Mouse (Mus musculus) kidney, adult 2 months (tissue): ENCODE results near the gene Dcaf10.

Experiments used
- CTCF ChIP-seq: fragments of 200-500 bp; conservative IDR thresholded peaks from 2 replicates; pipeline ENCODE4 v1.5.1; 2011; ENCODE audit warnings: low read depth, mild to moderate bottlenecking, control low read depth, low read length, moderate library complexity, mixed read lengths; ENCODE audit not compliant: insufficient read depth, insufficient read length
- POLR2A ChIP-seq: fragments of 200-500 bp; IDR thresholded peaks from one replicate; pipeline ENCODE4 v1.6.1; 2011; ENCODE audit warnings: low read depth, low read length, control low read depth

GRCm38 (mm10) chr4:45393658-45394057 lies 51.8 kb downstream of the Dcaf10 start:
- TF ChIP-seq CTCF (no peak), POLR2A (no peak)
